Mouse (Mus musculus) liver, adult 2 months (tissue): ENCODE data around the gene Zfp958.

Experiments
- CTCF ChIP-seq: fragments of 200-500 bp; IDR thresholded peaks from 2 replicates; pipeline ENCODE4 v1.5.1; 2011; ENCODE audit warnings: low read depth, low read length, control low read depth
- POLR2A ChIP-seq: fragments of 200-500 bp; IDR thresholded peaks from 2 replicates; pipeline ENCODE4 v1.6.1; 2011; ENCODE audit warnings: low read length, control low read depth; ENCODE audit not compliant: insufficient read depth; ENCODE audit errors: extremely low read depth

GRCm38 (mm10) chr8:4612932-4613853 lies at the start of gene Zfp958:
- peak; percentile 71 for TF ChIP-seq POLR2A
- no peak for TF ChIP-seq CTCF
